25 mouse cellular contexts compared by ENCODE assay signal in the genomic region with DNA sequence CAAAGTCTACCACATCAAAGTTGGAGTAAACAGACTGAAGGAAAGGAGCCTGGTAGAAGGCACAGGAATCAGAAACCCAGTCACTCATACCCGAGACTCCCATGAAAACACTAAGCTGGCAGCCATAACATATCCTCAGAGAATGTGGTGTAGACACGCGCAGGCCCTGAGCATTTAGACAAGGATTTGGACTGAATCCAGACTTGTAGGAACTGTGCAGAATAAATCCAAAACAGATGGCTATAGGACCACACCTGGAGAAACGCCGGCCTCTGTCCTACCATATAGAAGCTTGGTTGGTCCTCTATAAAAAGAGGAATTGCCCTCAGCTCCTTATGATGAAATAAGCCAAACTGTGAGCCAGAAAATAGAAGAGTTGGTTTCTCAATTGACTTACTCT.
"Had no signal": no experiment of that assay in that cellular context is flagged by ENCODE, and none has a peak within 500 bp of the region (broad histone marks: within the 10 kb centered on the region; RNA-seq: fewer than 3 reads in every experiment).

No protein-coding gene starts in this region.

- H3K9ac ChIP-seq: heart, embryonic 13.5 days; heart, embryonic 15.5 days; hindbrain, embryonic 12.5 days; hindbrain, embryonic 14.5 days; intestine, embryonic 15.5 days; limb, embryonic 15.5 days; liver, embryonic 12.5 days; liver, embryonic 14.5 days had no signal

- H3K27ac ChIP-seq: gastrocnemius, adult 2 months; heart, adult 2 months; heart, embryonic 13.5 days; heart, embryonic 15.5 days; hindbrain, embryonic 10.5 days; hindbrain, embryonic 12.5 days; hindbrain, embryonic 14.5 days; intestine, embryonic 15.5 days; layer of hippocampus, adult 2 months; left cerebral cortex, adult 2 months; limb, embryonic 15.5 days; liver, embryonic 12.5 days; liver, embryonic 14.5 days had no signal

- H3K36me3 ChIP-seq: heart, embryonic 13.5 days; heart, embryonic 15.5 days; hindbrain, embryonic 10.5 days; hindbrain, embryonic 12.5 days; intestine, embryonic 15.5 days; limb, embryonic 15.5 days; liver, embryonic 12.5 days had no signal

- ATAC-seq: hindbrain, embryonic 16.5 days; inflammation-experienced regulatory T-cells, adult 6 months; intestine, embryonic 15.5 days; intestine, postnatal 0 days; liver, embryonic 12.5 days had no signal

- H3K9me3 ChIP-seq: heart, embryonic 13.5 days; heart, embryonic 15.5 days; hindbrain, embryonic 10.5 days; hindbrain, embryonic 12.5 days; intestine, embryonic 15.5 days; limb, embryonic 15.5 days; liver, embryonic 12.5 days had no signal

- H3K4me2 ChIP-seq: heart, embryonic 11.5 days; heart, embryonic 13.5 days; heart, embryonic 15.5 days; hindbrain, embryonic 12.5 days; hindbrain, embryonic 14.5 days; intestine, embryonic 15.5 days; limb, embryonic 15.5 days; liver, embryonic 12.5 days had no signal

- DNase-seq: gastrocnemius, adult 2 months; gastrocnemius, postnatal 10 days; gastrocnemius, postnatal 25 days; heart, adult 2 months; heart, postnatal 4 days; kidney, adult 18-20 months; kidney, adult 8-10 months; kidney, postnatal 10 days; kidney, postnatal 25 days; kidney, postnatal 4 days had no signal

- H3K4me3 ChIP-seq: gastrocnemius, adult 2 months; heart, adult 2 months; heart, embryonic 13.5 days; heart, embryonic 15.5 days; hindbrain, embryonic 10.5 days; hindbrain, embryonic 12.5 days; intestine, embryonic 15.5 days; layer of hippocampus, adult 2 months; left cerebral cortex, adult 2 months; limb, embryonic 15.5 days; liver, embryonic 12.5 days had no signal

- H3K27me3 ChIP-seq: heart, embryonic 13.5 days; heart, embryonic 15.5 days; hindbrain, embryonic 12.5 days; intestine, embryonic 15.5 days; limb, embryonic 15.5 days; liver, embryonic 12.5 days had no signal

- H3K4me1 ChIP-seq: heart, embryonic 13.5 days; heart, embryonic 15.5 days; hindbrain, embryonic 10.5 days; hindbrain, embryonic 12.5 days; intestine, embryonic 15.5 days; liver, embryonic 12.5 days had no signal
